Mouse (Mus musculus) heart, embryonic 13.5 days (tissue): ENCODE results near the gene Zyx. TPM values are rescaled to one million over a fixed set of nuclear protein-coding genes. Genes with fewer than 3 reads are reported as not detected.

Experiments
- ATAC-seq: fragments of 200-750 bp; cut with Nextera tagmentation; 2 replicates; pipeline ENCODE4 v1.8.0; 2017; ENCODE audit warnings: moderate TSS enrichment; ENCODE audit not compliant: insufficient number of reproducible peaks, low FRiP score, low TSS enrichment; ENCODE audit errors: extremely low read depth
- H3K27ac ChIP-seq: fragments of 300-500 bp; sonication (generic); replicated peaks from 2 replicates; pipeline ENCODE4 v1.5.1; 2015; ENCODE audit warnings: moderate library complexity, mild to moderate bottlenecking, inconsistent platforms
- H3K27me3 ChIP-seq: fragments of 300-500 bp; sonication (generic); replicated peaks from 2 replicates; pipeline ENCODE4 v1.6.1; 2015; ENCODE audit warnings: mild to moderate bottlenecking, inconsistent platforms
- H3K36me3 ChIP-seq: fragments of 300-500 bp; sonication (generic); 2 replicates; pipeline ENCODE4 v1.6.1; 2015; ENCODE audit warnings: mild to moderate bottlenecking, inconsistent platforms
- H3K4me1 ChIP-seq: fragments of 300-500 bp; sonication (generic); 2 replicates; pipeline ENCODE4 v1.6.1; 2015; ENCODE audit warnings: inconsistent platforms
- H3K4me2 ChIP-seq: fragments of 300-500 bp; sonication (generic); 2 replicates; pipeline ENCODE4 v1.6.1; 2015; ENCODE audit warnings: inconsistent platforms, mild to moderate bottlenecking, moderate library complexity
- H3K4me3 ChIP-seq: fragments of 300-500 bp; sonication (generic); 2 replicates; pipeline ENCODE4 v1.5.1; 2015; ENCODE audit warnings: moderate library complexity, mild to moderate bottlenecking, inconsistent platforms
- H3K9ac ChIP-seq: fragments of 300-500 bp; sonication (generic); 2 replicates; pipeline ENCODE4 v1.6.1; 2015; ENCODE audit warnings: inconsistent platforms, mild to moderate bottlenecking, moderate library complexity
- H3K9me3 ChIP-seq: fragments of 300-500 bp; sonication (generic); 2 replicates; pipeline ENCODE4 v1.6.1; 2016; ENCODE audit warnings: inconsistent platforms
- WGBS: fragments of 180-500 bp; shearing (Covaris S2); methylation state at CpG from one replicate; pipeline ENCODE4 v1.1.7; 2015; ENCODE audit warnings: mixed read lengths; 5-methylcytosine and 5-hydroxymethylcytosine counted together
- polyA plus RNA-seq: library from polyadenylated mRNA; unstranded; fragments of >200 nt; fragmentation: Nextera tagmentation; extraction: Ambion mirVana; gene quantifications from 2 replicates; pipeline ENCODE4 v1.2.1, GENCODE M21; 2015

Gene Zyx
- polyA plus RNA-seq, 1 experiment from 2014 or later, result 173 TPM

DNA sequence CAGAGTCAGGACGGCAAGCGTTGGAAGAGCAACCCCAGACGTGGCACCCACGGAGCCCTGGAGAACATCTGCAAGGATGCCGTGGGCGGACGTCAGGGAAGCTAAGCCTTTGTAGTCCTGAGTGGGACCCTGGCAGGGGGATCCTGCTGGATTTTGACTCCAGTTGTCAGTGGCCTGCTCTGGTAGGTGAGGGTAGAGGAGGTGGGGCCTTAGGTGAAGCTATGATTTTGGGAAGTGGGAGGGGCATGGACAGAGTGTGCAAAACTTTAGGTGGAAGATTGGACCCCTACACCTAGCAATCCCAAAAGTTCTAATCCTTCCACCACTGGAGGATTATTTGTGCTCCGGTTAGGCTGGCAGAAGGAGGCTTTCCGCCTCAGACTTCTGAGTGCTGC, 23.0 kb downstream of the Zyx start:
- Histone ChIP-seq H3K4me2 (peak overlapping the region; percentile 90), H3K36me3 (no peaks in the 10 kb centered on the region), H3K27me3 (no peaks in the 10 kb centered on the region), H3K4me3 (peak overlapping the region; percentile 60), H3K4me1 (peaks cover 72% of the 10 kb centered on the region), H3K27ac (peak overlapping the region; percentile 49), H3K9me3 (no peaks in the 10 kb centered on the region), H3K9ac (peak overlapping the region; percentile 57; the same call in 1 of the 2 replicates)
- 31% methylated on average over 9 of the region's 9 CpGs for WGBS
- no peak for ATAC-seq

DNA sequence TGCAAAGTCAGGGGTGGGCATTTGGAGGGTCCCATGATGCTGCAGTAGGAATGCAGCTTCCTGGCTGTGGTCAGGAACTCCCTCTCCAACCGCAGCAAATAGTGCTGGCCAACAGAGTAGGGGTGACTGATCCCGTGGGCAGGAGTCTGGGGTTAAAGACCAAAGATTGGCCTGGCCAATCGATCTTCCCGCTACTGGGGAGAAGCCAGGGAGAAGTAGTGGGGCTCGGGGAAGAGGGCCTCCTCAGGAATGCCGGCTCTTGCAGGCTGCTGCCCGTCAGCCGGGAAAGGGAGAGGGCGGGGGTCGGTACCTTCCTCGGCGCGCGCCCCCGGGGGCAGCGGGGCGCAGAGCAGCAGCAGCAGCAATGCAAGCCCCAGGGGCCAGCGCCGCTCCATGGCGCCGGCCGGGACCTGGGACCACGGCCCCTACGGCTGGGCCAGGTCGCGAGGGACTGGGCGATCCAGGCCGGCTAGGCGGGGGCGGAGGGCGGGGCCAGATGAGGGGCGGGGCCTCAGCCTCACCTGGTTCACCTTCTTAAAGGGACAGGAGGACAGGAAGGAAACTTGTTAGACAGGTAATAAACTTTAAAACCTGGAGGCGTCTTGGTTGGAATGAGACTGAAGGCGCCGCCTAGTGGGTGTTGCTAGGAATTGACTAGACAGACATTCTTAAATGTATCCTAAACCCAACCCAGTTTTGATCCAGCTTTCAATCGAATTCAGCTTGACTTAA, 23.6 kb downstream of the Zyx start, which contains the start of gene Epha1:
Epha1 (minus strand) TSS at position 453 of the 732 bp plus-strand sequence.
- Histone ChIP-seq H3K36me3 (no peaks in the 10 kb centered on the region), H3K9ac (peak within 1 kb of the TSS; percentile 85), H3K27ac (peak within 1 kb of the TSS; percentile 59), H3K27me3 (no peaks in the 10 kb centered on the region), H3K4me1 (peaks cover 72% of the 10 kb centered on the region), H3K9me3 (no peaks in the 10 kb centered on the region), H3K4me2 (peak within 1 kb of the TSS; percentile 90), H3K4me3 (peak within 1 kb of the TSS; percentile 60)
- WGBS, result 1% methylated on average over 36 of the region's 36 CpGs
- ATAC-seq, result 0 out of 2 replicates have a peak, but pooled peaks have one; percentile 39

DNA sequence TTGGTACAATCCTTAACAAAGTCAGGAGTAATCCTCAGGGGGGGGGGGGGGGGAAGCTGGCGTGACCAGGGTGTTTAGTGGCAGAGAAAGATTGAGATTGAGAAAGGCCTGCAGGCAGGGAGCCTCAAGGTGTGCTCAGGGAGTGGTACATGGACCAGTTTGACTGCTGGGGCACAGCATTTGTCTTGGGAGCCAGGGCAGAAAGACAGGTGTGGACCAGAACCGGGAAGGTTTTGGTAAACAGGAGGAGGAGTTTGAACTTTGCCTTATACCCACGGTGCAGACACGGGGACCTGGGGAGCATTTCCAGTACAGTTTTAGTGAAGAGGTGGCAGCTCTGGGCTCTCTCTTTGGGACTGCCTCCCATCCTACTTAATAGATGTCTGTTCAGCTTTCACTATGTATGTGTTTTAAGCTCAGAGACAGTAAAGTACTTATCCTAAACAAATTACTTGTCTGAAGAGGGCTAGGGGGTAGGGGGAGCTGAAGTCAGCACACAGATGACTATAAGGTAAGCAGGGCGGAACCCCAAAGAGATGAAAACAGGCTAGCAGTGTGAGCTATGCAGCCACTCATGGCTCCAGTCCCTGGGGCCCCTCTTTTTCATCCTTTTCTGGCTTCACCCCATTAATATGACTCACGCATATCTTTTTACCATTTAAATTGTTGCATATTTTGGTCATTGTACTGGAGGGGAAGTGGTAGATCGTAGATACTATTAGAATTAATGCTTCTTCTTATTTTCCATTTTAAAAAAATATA, 24.4 kb downstream of the Zyx start:
- WGBS, result 49% methylated on average over 6 of the region's 7 CpGs
- peaks cover 72% of the 10 kb centered on the region for H3K4me1 ChIP-seq

DNA sequence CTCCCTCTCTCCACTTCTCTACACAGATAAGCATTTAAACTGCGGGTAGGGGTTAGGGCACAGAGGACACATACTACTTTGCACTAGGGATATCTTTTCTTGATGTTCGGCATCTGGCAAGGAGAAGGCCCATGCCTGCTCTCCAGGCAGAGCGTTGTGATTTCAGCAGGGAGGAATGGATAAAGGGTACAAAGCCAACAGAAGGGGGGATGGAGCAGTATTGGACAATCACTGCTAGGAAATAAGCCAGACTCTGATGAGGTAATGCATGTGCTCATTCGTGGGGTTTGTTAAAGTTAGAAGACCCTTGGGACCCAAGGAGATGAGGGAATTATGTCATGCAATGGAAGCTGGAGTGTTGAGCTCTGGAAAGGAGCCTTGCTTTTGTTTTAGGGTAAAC, 25.3 kb downstream of the Zyx start:
- H3K4me1 ChIP-seq, result peaks cover 68% of the 10 kb centered on the region
- 0 out of 2 replicates have a peak overlapping the region, but pooled peaks have one; percentile 5 for H3K4me2 ChIP-seq
- H3K9me3 ChIP-seq, result no peaks in the 10 kb centered on the region
- peak overlapping the region; percentile 72 for H3K27ac ChIP-seq
- ATAC-seq, result no peak
- H3K9ac ChIP-seq, result no peak overlapping the region
- H3K36me3 ChIP-seq, result no peaks in the 10 kb centered on the region
- WGBS, result 24% methylated on average over 4 of the region's 4 CpGs
- no peaks in the 10 kb centered on the region for H3K27me3 ChIP-seq
- no peak overlapping the region for H3K4me3 ChIP-seq

More for the DNA sequence above, 24.4 kb downstream of the Zyx start:
- H3K36me3 ChIP-seq, result no peaks in the 10 kb centered on the region
- peak overlapping the region; percentile 59; the same call in 1 of the 2 replicates for H3K27ac ChIP-seq
- ATAC-seq, result no peak
- no peaks in the 10 kb centered on the region for H3K9me3 ChIP-seq
- no peaks in the 10 kb centered on the region for H3K27me3 ChIP-seq
- peak overlapping the region; percentile 60 for H3K4me3 ChIP-seq
- H3K9ac ChIP-seq, result peak overlapping the region; percentile 85
- H3K4me2 ChIP-seq, result peak overlapping the region; percentile 90

DNA sequence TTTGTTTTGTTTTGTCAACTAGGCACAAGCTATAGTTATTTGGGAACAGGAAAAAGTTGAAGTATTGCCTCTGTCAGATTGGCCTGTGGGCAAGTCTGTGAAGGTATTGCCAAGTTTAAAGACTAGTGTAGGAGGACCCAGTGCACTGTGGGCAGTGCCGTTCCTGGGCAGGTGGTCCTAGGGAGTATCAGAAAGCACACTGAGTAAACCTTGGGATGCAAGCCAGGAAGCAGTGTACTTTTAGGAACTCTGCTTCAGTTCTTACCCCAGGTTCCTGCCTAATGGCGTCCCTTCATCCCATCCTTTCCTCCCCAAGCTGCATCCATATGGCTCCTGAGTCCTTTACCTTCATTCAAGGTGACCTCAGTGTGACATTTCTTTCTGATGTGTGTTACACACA, 25.7 kb downstream of the Zyx start:
- H3K4me3 ChIP-seq, result no peak overlapping the region
- H3K27me3 ChIP-seq, result no peaks in the 10 kb centered on the region
- 54% methylated on average over 2 of the region's 2 CpGs for WGBS
- 0 out of 2 replicates have a peak overlapping the region, but pooled peaks have one; percentile 11 for H3K9ac ChIP-seq
- no peak for ATAC-seq
- H3K9me3 ChIP-seq, result no peaks in the 10 kb centered on the region
- H3K4me2 ChIP-seq, result peak overlapping the region; percentile 5; the same call in 1 of the 2 replicates
- H3K36me3 ChIP-seq, result no peaks in the 10 kb centered on the region
- peaks cover 64% of the 10 kb centered on the region for H3K4me1 ChIP-seq
- peak overlapping the region; percentile 72 for H3K27ac ChIP-seq

DNA sequence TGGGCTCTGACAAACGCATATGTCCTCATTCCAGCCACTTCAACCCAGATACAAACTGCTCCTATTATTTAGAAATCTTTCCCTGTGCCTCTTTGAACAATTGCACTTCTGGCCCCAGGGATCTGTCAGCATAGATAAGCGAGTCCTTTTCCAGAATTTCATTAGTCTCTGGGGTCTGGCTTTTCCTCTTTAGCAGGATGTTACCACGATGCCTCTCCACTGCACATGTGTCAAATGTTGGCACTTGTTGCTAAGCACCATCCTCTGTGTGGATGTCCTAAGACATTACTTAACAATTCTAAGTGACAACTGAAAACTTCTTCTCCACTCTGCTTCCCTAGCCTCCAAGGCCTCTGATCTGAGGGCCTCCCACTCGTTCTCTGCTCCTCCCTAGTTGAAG, 26.6 kb downstream of the Zyx start:
- H3K9me3 ChIP-seq, result no peaks in the 10 kb centered on the region
- no peak for ATAC-seq
- H3K36me3 ChIP-seq, result no peaks in the 10 kb centered on the region
- WGBS, result 17% methylated on average over 4 of the region's 4 CpGs
- peak overlapping the region; percentile 72 for H3K27ac ChIP-seq
- no peaks in the 10 kb centered on the region for H3K27me3 ChIP-seq
- no peak overlapping the region for H3K4me2 ChIP-seq
- H3K4me1 ChIP-seq, result peaks cover 59% of the 10 kb centered on the region
- peak overlapping the region; percentile 4 for H3K9ac ChIP-seq
- no peak overlapping the region for H3K4me3 ChIP-seq

DNA sequence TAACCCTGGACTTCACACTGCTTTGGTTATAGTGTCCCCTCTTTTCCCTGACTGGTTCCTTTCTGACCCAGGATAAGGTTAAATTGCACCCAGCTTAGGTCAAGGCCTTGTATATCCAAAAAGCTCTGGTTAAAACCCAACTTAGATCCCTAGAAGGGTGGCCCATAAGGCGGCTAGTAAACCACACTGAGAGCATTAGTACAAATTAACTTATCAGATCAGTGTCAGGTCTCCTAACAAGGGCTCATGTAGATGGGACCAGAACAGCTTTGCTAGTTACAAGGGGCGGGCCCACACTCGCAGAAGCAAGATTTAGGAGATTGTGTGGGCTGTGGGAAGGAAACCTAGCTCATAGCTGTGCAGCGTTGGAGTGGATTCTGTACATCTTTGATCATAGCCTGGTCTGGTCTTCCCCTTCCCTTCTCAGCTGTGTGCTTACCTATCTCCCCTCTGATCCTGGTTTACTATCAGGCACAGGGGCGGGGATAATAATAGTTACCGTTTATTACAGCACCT, 27.1 kb downstream of the Zyx start:
- Histone ChIP-seq H3K27ac (peak overlapping the region; percentile 72), H3K9me3 (no peaks in the 10 kb centered on the region), H3K36me3 (no peaks in the 10 kb centered on the region), H3K9ac (peak overlapping the region; percentile 4; the same call in 1 of the 2 replicates), H3K4me2 (no peak overlapping the region), H3K4me3 (no peak overlapping the region), H3K4me1 (peaks cover 59% of the 10 kb centered on the region), H3K27me3 (no peaks in the 10 kb centered on the region)
- 58% methylated on average over 6 of the region's 6 CpGs for WGBS
- ATAC-seq, result no peak

DNA sequence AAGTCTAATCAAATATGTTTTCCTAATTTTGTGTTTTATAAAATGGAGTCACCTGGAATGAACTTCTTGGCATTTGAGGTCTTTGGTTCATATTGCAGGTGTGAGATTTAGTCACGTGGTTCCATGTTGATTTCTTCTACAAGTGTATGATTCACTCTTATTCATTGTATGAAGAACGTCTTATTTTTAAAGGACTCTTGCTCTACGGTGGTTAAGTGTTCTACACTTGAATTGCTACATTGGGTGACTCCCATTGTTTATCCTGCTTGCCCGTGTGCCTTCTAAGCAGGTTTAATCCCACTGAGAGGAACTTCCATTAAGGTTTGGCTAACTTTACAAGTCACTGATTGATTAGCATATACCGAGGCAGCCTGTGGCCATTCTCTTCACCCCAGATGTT, 27.9 kb downstream of the Zyx start:
- no peaks in the 10 kb centered on the region for H3K9me3 ChIP-seq

DNA sequence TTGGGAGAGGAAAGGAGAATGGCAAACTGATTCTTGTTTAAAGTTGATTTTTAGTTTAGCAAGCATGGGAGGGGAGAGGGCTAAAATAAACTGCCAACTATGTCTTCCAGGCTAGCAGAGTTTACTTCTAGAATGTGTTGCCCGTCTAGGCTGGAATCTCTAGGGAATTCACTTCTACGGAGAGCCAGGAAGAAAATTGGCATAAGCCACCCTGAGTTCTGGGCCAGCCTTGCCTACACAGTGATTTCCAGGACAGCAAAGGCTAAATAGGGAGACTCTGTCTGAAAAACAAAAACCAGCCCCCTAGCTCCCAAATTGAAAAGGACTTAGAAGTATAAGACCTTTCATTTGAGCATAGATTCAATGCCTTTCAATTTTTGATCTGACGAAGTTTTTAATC, 30.1 kb downstream of the Zyx start:
- H3K9me3 ChIP-seq, result no peaks in the 10 kb centered on the region
- H3K4me1 ChIP-seq, result peaks cover 52% of the 10 kb centered on the region
- H3K27me3 ChIP-seq, result no peaks in the 10 kb centered on the region
- WGBS, result 46% methylated on average over 3 of the region's 3 CpGs
- no peak for ATAC-seq
- no peak overlapping the region for H3K4me2 ChIP-seq
- H3K4me3 ChIP-seq, result no peak overlapping the region
- no peak overlapping the region for H3K27ac ChIP-seq
- H3K36me3 ChIP-seq, result no peaks in the 10 kb centered on the region
- H3K9ac ChIP-seq, result no peak overlapping the region

More for the DNA sequence above, 27.9 kb downstream of the Zyx start:
- Histone ChIP-seq H3K4me3 (no peak overlapping the region), H3K27ac (no peak overlapping the region), H3K9ac (no peak overlapping the region), H3K36me3 (no peaks in the 10 kb centered on the region), H3K27me3 (no peaks in the 10 kb centered on the region), H3K4me1 (peaks cover 59% of the 10 kb centered on the region), H3K4me2 (no peak overlapping the region)
- no peak for ATAC-seq
- WGBS, result 71% methylated on average over 5 of the region's 5 CpGs

DNA sequence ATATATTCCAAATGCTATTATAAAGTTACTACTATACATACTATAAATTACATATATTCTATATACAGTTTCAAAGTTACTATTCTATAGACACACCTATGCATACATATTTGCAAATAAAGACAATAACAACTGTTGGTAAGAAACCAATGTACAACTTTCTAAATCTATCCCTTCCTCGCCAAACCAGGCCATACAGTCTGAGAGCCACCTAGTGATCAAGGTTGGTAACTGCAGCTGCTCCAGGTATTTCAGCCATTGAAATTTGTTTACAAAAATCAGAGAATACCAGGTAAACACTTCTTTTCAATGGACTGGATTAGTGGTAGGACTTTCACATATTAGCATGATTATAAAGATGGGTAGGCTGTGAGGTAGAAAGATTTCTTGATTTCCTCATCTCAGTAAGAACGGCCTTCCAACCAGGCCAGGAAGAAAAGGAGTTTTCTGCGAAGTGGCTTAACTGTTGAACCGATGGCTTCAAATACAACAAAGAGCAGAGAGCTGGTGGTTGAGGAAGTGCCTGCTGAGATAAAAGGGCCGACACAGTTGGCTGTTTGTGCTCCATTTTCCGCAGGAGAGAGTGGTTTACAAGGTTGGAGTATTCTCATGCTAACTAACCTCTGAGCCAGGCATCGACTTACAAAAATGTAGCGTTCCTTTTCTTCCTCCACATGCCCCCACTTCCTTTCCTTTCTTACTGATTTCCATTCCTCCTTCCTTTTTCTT, 31.1 kb downstream of the Zyx start:
- no peaks in the 10 kb centered on the region for H3K27me3 ChIP-seq
- peak overlapping the region; percentile 20; the same call in 1 of the 2 replicates for H3K9ac ChIP-seq
- peaks cover 42% of the 10 kb centered on the region for H3K4me1 ChIP-seq
- peak overlapping the region; percentile 81; the same call in 1 of the 2 replicates for H3K27ac ChIP-seq
- no peak for ATAC-seq
- H3K4me2 ChIP-seq, result no peak overlapping the region
- WGBS, result 18% methylated on average over 8 of the region's 8 CpGs
- no peak overlapping the region for H3K4me3 ChIP-seq
- no peaks in the 10 kb centered on the region for H3K36me3 ChIP-seq
- no peaks in the 10 kb centered on the region for H3K9me3 ChIP-seq

DNA sequence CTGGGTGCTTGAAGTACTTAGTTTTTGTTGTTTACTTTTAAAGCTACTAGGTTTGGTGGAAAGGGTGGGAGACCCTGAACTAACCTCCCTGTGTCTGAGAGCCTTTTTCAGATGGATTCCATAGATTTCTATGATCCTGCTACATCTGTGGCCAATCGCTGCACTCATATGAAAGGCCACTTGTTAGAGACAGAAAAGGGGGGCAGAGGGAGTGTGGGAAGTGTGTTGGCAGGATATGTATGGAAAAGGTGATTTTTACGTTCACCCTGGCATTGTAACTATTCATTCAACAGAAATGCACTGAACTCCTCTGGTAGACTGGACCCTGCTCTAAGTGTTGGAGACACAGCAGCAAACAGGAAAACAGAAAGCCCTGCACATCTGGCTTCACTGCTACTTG, 31.8 kb downstream of the Zyx start:
- H3K27ac ChIP-seq, result peak overlapping the region; percentile 81; the same call in 1 of the 2 replicates
- H3K9me3 ChIP-seq, result no peaks in the 10 kb centered on the region
- 63% methylated on average over 2 of the region's 2 CpGs for WGBS
- peaks cover 35% of the 10 kb centered on the region for H3K4me1 ChIP-seq
- no peak overlapping the region for H3K4me2 ChIP-seq
- no peaks in the 10 kb centered on the region for H3K36me3 ChIP-seq
- H3K4me3 ChIP-seq, result no peak overlapping the region
- ATAC-seq, result no peak
- no peaks in the 10 kb centered on the region for H3K27me3 ChIP-seq
- no peak overlapping the region for H3K9ac ChIP-seq
